Mouse (Mus musculus): ENCODE data around the gene Tmem185a. TPM values are rescaled to one million over a fixed set of nuclear protein-coding genes. Genes with fewer than 3 reads are reported as not detected.
"Not testable (repeated sequence)": the region's sequence is repeated elsewhere in the genome, so short reads cannot be mapped to it uniquely, and the experiment has no call there.

Gene Tmem185a
- 31.2 TPM for polyA plus RNA-seq (2012; fragmentation: generic; extraction: Trizol)

DNA sequence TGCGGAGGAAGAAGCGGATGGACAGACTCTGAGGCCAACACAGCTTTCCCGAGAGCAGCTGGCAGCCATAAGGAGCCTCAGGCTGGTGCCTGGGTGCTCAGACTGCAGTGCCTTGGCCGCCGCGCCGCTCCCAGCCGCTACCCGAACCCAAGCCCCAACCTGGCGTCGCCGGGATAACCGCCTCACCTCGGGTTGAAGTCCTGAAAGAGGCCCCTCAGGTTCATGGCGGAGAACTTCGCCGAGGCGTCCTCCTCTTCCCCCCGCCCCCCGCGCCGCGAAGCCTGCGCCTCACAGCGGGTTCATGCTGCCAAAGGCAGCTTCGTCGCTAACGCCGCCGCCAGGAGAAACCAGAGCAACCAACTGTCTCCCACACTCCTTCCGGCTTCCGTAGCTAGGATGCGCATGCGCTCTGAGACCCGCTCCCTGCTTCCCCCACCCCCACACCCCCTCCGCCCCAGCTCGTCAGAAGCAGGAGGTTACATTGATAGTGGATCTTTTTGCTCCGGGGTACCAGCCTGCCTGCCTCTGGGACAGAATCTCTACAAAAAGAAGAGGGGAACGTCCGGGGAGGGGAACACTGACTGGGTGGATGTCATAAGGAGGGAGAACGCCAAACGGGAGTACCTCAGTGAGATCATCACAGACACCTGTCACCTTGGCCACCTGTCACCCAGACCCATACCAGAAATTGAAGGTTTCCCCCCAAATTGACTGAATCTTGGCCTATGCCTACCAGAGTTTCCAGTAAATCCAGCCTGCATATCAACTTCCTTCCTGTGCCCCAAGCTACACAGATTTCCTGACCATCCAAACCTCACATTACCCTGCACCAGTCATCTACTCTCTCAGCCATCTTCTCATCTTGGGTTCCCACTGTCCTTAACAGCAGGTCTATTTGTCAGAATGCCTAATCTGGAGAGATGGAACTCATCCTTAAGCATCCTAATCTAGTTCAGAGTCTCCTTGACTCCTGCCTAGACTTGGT, at the start of gene Tmem185a:
Tmem185a (minus strand) TSS at position 389 of the 985 bp plus-strand sequence.
- H3K4me3 ChIP-seq, result peak within 1 kb of the TSS; percentile 50
- TF ChIP-seq TCF3 (IDR thresholded peaks at IDR 0.05; ENCODE audit: insufficient read length, low read depth) (no peak), POLR2AphosphoS2 (IDR thresholded peaks at IDR 0.05; ENCODE audit: insufficient read length, low read depth) (peak; percentile 39), CEBPB (IDR thresholded peaks at IDR 0.05; ENCODE audit: insufficient read depth, poor library complexity, severe bottlenecking) (no peak), MYOD1 (IDR thresholded peaks at IDR 0.05; ENCODE audit: control insufficient read depth in 1 of 3, insufficient read length in 2 of 3, low read depth in 2 of 3) (peak in 2 of 3 experiments; percentile 21 to 29), POLR2A (IDR thresholded peaks at IDR 0.05; ENCODE audit: insufficient read length, low read depth) (peak; percentile 54), MYOG (IDR thresholded peaks at IDR 0.05; ENCODE audit: control insufficient read depth in 1 of 3, insufficient read depth in 1 of 3, insufficient read length in 2 of 3, low read depth in 2 of 3) (peak in 1 of 3 experiments; percentile 1)
- H3ac ChIP-seq (ENCODE audit: control insufficient read depth, insufficient read length), result peak within 1 kb of the TSS; percentile 20
- no peaks in the 10 kb centered on the region for H3K27me3 ChIP-seq (ENCODE audit: control insufficient read depth, insufficient read depth, insufficient read length)
- peak within 1 kb of the TSS; percentile 79 for H3K4me2 ChIP-seq (ENCODE audit: low read depth)
- peaks cover 38% of the 10 kb centered on the region for H3K79me2 ChIP-seq (ENCODE audit: control insufficient read depth, insufficient read depth)
- no peaks in the 10 kb centered on the region for H3K36me3 ChIP-seq (ENCODE audit: control insufficient read depth, insufficient read depth)

GRCm38 (mm10) chrX:70514413-70514812, 37.4 kb upstream of the Tmem185a start:
- H3K27me3 ChIP-seq (ENCODE audit: control insufficient read depth, insufficient read depth, insufficient read length); H3K4me3 ChIP-seq; H3K79me2 ChIP-seq (ENCODE audit: control insufficient read depth, insufficient read depth); H3ac ChIP-seq (ENCODE audit: control insufficient read depth, insufficient read length); H3K36me3 ChIP-seq (ENCODE audit: control insufficient read depth, insufficient read depth); H3K4me2 ChIP-seq (ENCODE audit: low read depth): not testable (repeated sequence)

GRCm38 (mm10) chrX:70487328-70487727, 10.3 kb upstream of the Tmem185a start:
- H3K79me2 ChIP-seq (ENCODE audit: control insufficient read depth, insufficient read depth); H3K36me3 ChIP-seq (ENCODE audit: control insufficient read depth, insufficient read depth); H3ac ChIP-seq (ENCODE audit: control insufficient read depth, insufficient read length); H3K4me3 ChIP-seq; H3K4me2 ChIP-seq (ENCODE audit: low read depth); H3K27me3 ChIP-seq (ENCODE audit: control insufficient read depth, insufficient read depth, insufficient read length): not testable (repeated sequence)

GRCm38 (mm10) chrX:70482154-70482553, 5.2 kb upstream of the Tmem185a start:
- TF ChIP-seq TCF12 (IDR thresholded peaks at IDR 0.05; ENCODE audit: insufficient read depth, poor library complexity, severe bottlenecking), result no peak
- TF ChIP-seq MYOG (IDR thresholded peaks at IDR 0.05; ENCODE audit: control insufficient read depth in 1 of 3, insufficient read depth in 1 of 3, insufficient read length in 2 of 3, low read depth in 2 of 3), result no peak
- no peak for TF ChIP-seq POLR2AphosphoS2 (IDR thresholded peaks at IDR 0.05; ENCODE audit: insufficient read length, low read depth)
- TF ChIP-seq POLR2A (IDR thresholded peaks at IDR 0.05; ENCODE audit: insufficient read length, low read depth), result no peak
- no peak for TF ChIP-seq E2F4 (IDR thresholded peaks at IDR 0.05; ENCODE audit: insufficient read depth)
- TF ChIP-seq CEBPB (IDR thresholded peaks at IDR 0.05; ENCODE audit: insufficient read depth, poor library complexity, severe bottlenecking), result no peak
- no peak for TF ChIP-seq USF1 (IDR thresholded peaks at IDR 0.05; ENCODE audit: low read depth)
- no peak for TF ChIP-seq MAX (IDR thresholded peaks at IDR 0.05; ENCODE audit: low read depth)
- no peak for TF ChIP-seq SRF (IDR thresholded peaks at IDR 0.05; ENCODE audit: control insufficient read depth, insufficient read length, low read depth)
- no peak for TF ChIP-seq TCF3 (IDR thresholded peaks at IDR 0.05; ENCODE audit: insufficient read length, low read depth)
- TF ChIP-seq MYOD1 (IDR thresholded peaks at IDR 0.05; ENCODE audit: control insufficient read depth in 1 of 3, insufficient read length in 2 of 3, low read depth in 2 of 3), result no peak
- no peak for TF ChIP-seq REST (IDR thresholded peaks at IDR 0.05; ENCODE audit: insufficient read depth, insufficient read length)
- H3ac ChIP-seq (ENCODE audit: control insufficient read depth, insufficient read length), result no peak overlapping the region
- no peak overlapping the region for H3K4me3 ChIP-seq
- no peaks in the 10 kb centered on the region for H3K27me3 ChIP-seq (ENCODE audit: control insufficient read depth, insufficient read depth, insufficient read length)
- no peaks in the 10 kb centered on the region for H3K36me3 ChIP-seq (ENCODE audit: control insufficient read depth, insufficient read depth)
- H3K79me2 ChIP-seq (ENCODE audit: control insufficient read depth, insufficient read depth), result no peaks in the 10 kb centered on the region
- H3K4me2 ChIP-seq (ENCODE audit: low read depth), result no peak overlapping the region

GRCm38 (mm10) chrX:70478701-70479100, 1.7 kb upstream of the Tmem185a start:
- no peaks in the 10 kb centered on the region for H3K27me3 ChIP-seq (ENCODE audit: control insufficient read depth, insufficient read depth, insufficient read length)
- no peak overlapping the region for H3K4me2 ChIP-seq (ENCODE audit: low read depth)
- no peak overlapping the region for H3K4me3 ChIP-seq
- H3K79me2 ChIP-seq (ENCODE audit: control insufficient read depth, insufficient read depth), result peaks cover 26% of the 10 kb centered on the region
- no peak for TF ChIP-seq MYOD1 (IDR thresholded peaks at IDR 0.05; ENCODE audit: control insufficient read depth in 1 of 3, insufficient read length in 2 of 3, low read depth in 2 of 3)
- no peak for TF ChIP-seq TCF12 (IDR thresholded peaks at IDR 0.05; ENCODE audit: insufficient read depth, poor library complexity, severe bottlenecking)
- no peak for TF ChIP-seq REST (IDR thresholded peaks at IDR 0.05; ENCODE audit: insufficient read depth, insufficient read length)
- TF ChIP-seq POLR2A (IDR thresholded peaks at IDR 0.05; ENCODE audit: insufficient read length, low read depth), result no peak
- TF ChIP-seq SRF (IDR thresholded peaks at IDR 0.05; ENCODE audit: control insufficient read depth, insufficient read length, low read depth), result no peak
- no peak for TF ChIP-seq MAX (IDR thresholded peaks at IDR 0.05; ENCODE audit: low read depth)
- TF ChIP-seq MYOG (IDR thresholded peaks at IDR 0.05; ENCODE audit: control insufficient read depth in 1 of 3, insufficient read depth in 1 of 3, insufficient read length in 2 of 3, low read depth in 2 of 3), result no peak
- TF ChIP-seq USF1 (IDR thresholded peaks at IDR 0.05; ENCODE audit: low read depth), result no peak
- TF ChIP-seq POLR2AphosphoS2 (IDR thresholded peaks at IDR 0.05; ENCODE audit: insufficient read length, low read depth), result no peak
- no peak for TF ChIP-seq CEBPB (IDR thresholded peaks at IDR 0.05; ENCODE audit: insufficient read depth, poor library complexity, severe bottlenecking)
- no peak for TF ChIP-seq E2F4 (IDR thresholded peaks at IDR 0.05; ENCODE audit: insufficient read depth)
- TF ChIP-seq TCF3 (IDR thresholded peaks at IDR 0.05; ENCODE audit: insufficient read length, low read depth), result no peak
- H3K36me3 ChIP-seq (ENCODE audit: control insufficient read depth, insufficient read depth), result no peaks in the 10 kb centered on the region
- H3ac ChIP-seq (ENCODE audit: control insufficient read depth, insufficient read length), result no peak overlapping the region

Data from myocyte (in vitro differentiated cells).